Mouse (Mus musculus): ENCODE data around the gene Ube2s. TPM values are rescaled to one million over a fixed set of nuclear protein-coding genes. Genes with fewer than 3 reads are reported as not detected.

The Ube2s gene
- polyA plus RNA-seq, 1 experiment = 1,069 TPM

GRCm38 (mm10) chr7:4749169-4749568 lies 63.2 kb downstream of the Ube2s start:
- TF ChIP-seq CTCF (IDR thresholded peaks at IDR 0.05; ENCODE audit: control insufficient read depth, insufficient read depth, insufficient replicate concordance, low read depth, low read length) (no peak), POLR2A (IDR thresholded peaks at IDR 0.05; ENCODE audit: control insufficient read depth, low read depth, low read length) (peak; percentile 22; the same call in 1 of the 2 replicates)
- no peaks in the 10 kb centered on the region for H3K27me3 ChIP-seq (ENCODE audit: control insufficient read depth, insufficient read depth, low read length)
- H3K4me3 ChIP-seq (ENCODE audit: control insufficient read depth, low read depth, low read length) = no peak overlapping the region
- peaks cover 9% of the 10 kb centered on the region for H3K4me1 ChIP-seq (ENCODE audit: control insufficient read depth, insufficient read depth, low read length)
- H3K36me3 ChIP-seq (ENCODE audit: control insufficient read depth, insufficient read depth, low read length) = no peaks in the 10 kb centered on the region; the same call in 1 of the 2 replicates
- H3K27ac ChIP-seq (ENCODE audit: control insufficient read depth, insufficient read depth, low read depth, low read length) = no peak overlapping the region

- no peak for TF ChIP-seq CTCF (IDR thresholded peaks at IDR 0.05; ENCODE audit: control insufficient read depth, insufficient read depth, insufficient replicate concordance, low read depth, low read length)
- Histone ChIP-seq H3K4me3 (ENCODE audit: control insufficient read depth, low read depth, low read length) (no peak overlapping the region), H3K36me3 (ENCODE audit: control insufficient read depth, insufficient read depth, low read length) (no peaks in the 10 kb centered on the region; the same call in 1 of the 2 replicates), H3K4me1 (ENCODE audit: control insufficient read depth, insufficient read depth, low read length) (peaks cover 7% of the 10 kb centered on the region), H3K27me3 (ENCODE audit: control insufficient read depth, insufficient read depth, low read length) (no peaks in the 10 kb centered on the region), H3K27ac (ENCODE audit: control insufficient read depth, insufficient read depth, low read depth, low read length) (no peak overlapping the region)
Observed at GRCm38 (mm10) chr7:4748321-4748720, 64.1 kb downstream of the Ube2s start.

GRCm38 (mm10) chr7:4747156-4747899 lies 65.1 kb downstream of the Ube2s start:
- Histone ChIP-seq H3K27ac (ENCODE audit: control insufficient read depth, insufficient read depth, low read depth, low read length) (no peak overlapping the region), H3K36me3 (ENCODE audit: control insufficient read depth, insufficient read depth, low read length) (peaks cover 2% of the 10 kb centered on the region; the same call in 1 of the 2 replicates), H3K27me3 (ENCODE audit: control insufficient read depth, insufficient read depth, low read length) (no peaks in the 10 kb centered on the region), H3K4me3 (ENCODE audit: control insufficient read depth, low read depth, low read length) (no peak overlapping the region), H3K4me1 (ENCODE audit: control insufficient read depth, insufficient read depth, low read length) (peaks cover 5% of the 10 kb centered on the region; the same call in 1 of the 2 replicates)
- TF ChIP-seq CTCF (IDR thresholded peaks at IDR 0.05; ENCODE audit: control insufficient read depth, insufficient read depth, insufficient replicate concordance, low read depth, low read length) (no peak), POLR2A (IDR thresholded peaks at IDR 0.05; ENCODE audit: control insufficient read depth, low read depth, low read length) (no peak)

- Histone ChIP-seq H3K27ac (ENCODE audit: control insufficient read depth, insufficient read depth, low read depth, low read length) (no peak overlapping the region), H3K36me3 (ENCODE audit: control insufficient read depth, insufficient read depth, low read length) (peaks cover 2% of the 10 kb centered on the region; the same call in 1 of the 2 replicates), H3K4me1 (ENCODE audit: control insufficient read depth, insufficient read depth, low read length) (no peaks in the 10 kb centered on the region; the same call in 1 of the 2 replicates), H3K4me3 (ENCODE audit: control insufficient read depth, low read depth, low read length) (no peak overlapping the region), H3K27me3 (ENCODE audit: control insufficient read depth, insufficient read depth, low read length) (no peaks in the 10 kb centered on the region)
- no peak for TF ChIP-seq POLR2A (IDR thresholded peaks at IDR 0.05; ENCODE audit: control insufficient read depth, low read depth, low read length)
- TF ChIP-seq CTCF (IDR thresholded peaks at IDR 0.05; ENCODE audit: control insufficient read depth, insufficient read depth, insufficient replicate concordance, low read depth, low read length) = no peak
Observed at GRCm38 (mm10) chr7:4746326-4746980, 65.9 kb downstream of the Ube2s start.

- peaks cover 2% of the 10 kb centered on the region; the same call in 1 of the 2 replicates for H3K36me3 ChIP-seq (ENCODE audit: control insufficient read depth, insufficient read depth, low read length)
- no peaks in the 10 kb centered on the region for H3K27me3 ChIP-seq (ENCODE audit: control insufficient read depth, insufficient read depth, low read length)
- no peak overlapping the region for H3K4me3 ChIP-seq (ENCODE audit: control insufficient read depth, low read depth, low read length)
- TF ChIP-seq POLR2A (IDR thresholded peaks at IDR 0.05; ENCODE audit: control insufficient read depth, low read depth, low read length) = no peak
- TF ChIP-seq CTCF (IDR thresholded peaks at IDR 0.05; ENCODE audit: control insufficient read depth, insufficient read depth, insufficient replicate concordance, low read depth, low read length) = no peak
- H3K4me1 ChIP-seq (ENCODE audit: control insufficient read depth, insufficient read depth, low read length) = peaks cover 11% of the 10 kb centered on the region
- H3K27ac ChIP-seq (ENCODE audit: control insufficient read depth, insufficient read depth, low read depth, low read length) = no peak overlapping the region
Observed at GRCm38 (mm10) chr7:4744886-4745285, 67.5 kb downstream of the Ube2s start.

Other genes with a start within 250 kb of the Ube2s start
- gene Ptprh, start 208.5 kb downstream of the Ube2s start, polyA plus RNA-seq (2012; rRNA removed) = 1.8 and 2.9 TPM in 2 replicates
- 36.7 and 46.0 TPM in 2 replicates for gene Tmem86b, start 181.2 kb downstream of the Ube2s start, polyA plus RNA-seq (2012; rRNA removed)
- gene Ppp6r1, start 153.6 kb downstream of the Ube2s start, polyA plus RNA-seq (2012; rRNA removed) = 137 and 154 TPM in 2 replicates
- 64.3 and 65.6 TPM in 2 replicates for gene Hspbp1, start 127.5 kb downstream of the Ube2s start, polyA plus RNA-seq (2012; rRNA removed)
- 53.3 and 60.3 TPM in 2 replicates for gene Brsk1, start 122.0 kb downstream of the Ube2s start, polyA plus RNA-seq (2012; rRNA removed)
- 0.12 and 0.14 TPM in 2 replicates for gene Tmem150b, start 87.3 kb downstream of the Ube2s start, polyA plus RNA-seq (2012; rRNA removed)
- gene Kmt5c, start 72.5 kb downstream of the Ube2s start, polyA plus RNA-seq (2012; rRNA removed) = 35.7 and 37.0 TPM in 2 replicates
- gene Cox6b2, start 59.5 kb downstream of the Ube2s start, polyA plus RNA-seq (2012; rRNA removed) = 1,707 and 1,788 TPM in 2 replicates
- 319 and 358 TPM in 2 replicates for gene Fam71e2, start 41.3 kb downstream of the Ube2s start, polyA plus RNA-seq (2012; rRNA removed)
- gene Il11, start 29.7 kb downstream of the Ube2s start, polyA plus RNA-seq (2012; rRNA removed) = 15.5 and 17.3 TPM in 2 replicates
- gene Tmem190, start 29.7 kb downstream of the Ube2s start, polyA plus RNA-seq (2012; rRNA removed) = 387 and 534 TPM in 2 replicates
- gene Tmem238, start 22.9 kb downstream of the Ube2s start, polyA plus RNA-seq (2012; rRNA removed) = 1.1 and 1.6 TPM in 2 replicates
- gene Rpl28, start 19.7 kb downstream of the Ube2s start, polyA plus RNA-seq (2012; rRNA removed) = 176 and 240 TPM in 2 replicates
- gene Shisa7, start 32.1 kb upstream of the Ube2s start, polyA plus RNA-seq (2012; rRNA removed) = 21.8 and 24.8 TPM in 2 replicates
- 4.9 and 6.5 TPM in 2 replicates for gene Isoc2b, start 57.7 kb upstream of the Ube2s start, polyA plus RNA-seq (2012; rRNA removed)
- 20.2 and 20.9 TPM in 2 replicates for gene Isoc2a, start 64.6 kb upstream of the Ube2s start, polyA plus RNA-seq (2012; rRNA removed)
- 0.65 and 0.79 TPM in 2 replicates for gene Gm36210, start 93.9 kb upstream of the Ube2s start, polyA plus RNA-seq (2012; rRNA removed)
- 8.8 and 10.5 TPM in 2 replicates for gene Zfp628, start 102.6 kb upstream of the Ube2s start, polyA plus RNA-seq (2012; rRNA removed)
- gene Nat14, start 109.4 kb upstream of the Ube2s start, polyA plus RNA-seq (2012; rRNA removed) = 3.7 and 4.8 TPM in 2 replicates
- 0.94 and 1.9 TPM in 2 replicates for gene Ssc5d, start 113.2 kb upstream of the Ube2s start, polyA plus RNA-seq (2012; rRNA removed)
- gene Sbk2, start 151.8 kb upstream of the Ube2s start, polyA plus RNA-seq (2012; rRNA removed) = 0.04 and 0.17 TPM in 2 replicates
- gene Sbk3, start 158.6 kb upstream of the Ube2s start, polyA plus RNA-seq (2012; rRNA removed) = 0.23 and 0.27 TPM in 2 replicates
- 7.6 and 9.1 TPM in 2 replicates for gene Zfp579, start 183.6 kb upstream of the Ube2s start, polyA plus RNA-seq (2012; rRNA removed)
- gene Zfp524, start 201.8 kb upstream of the Ube2s start, polyA plus RNA-seq (2012; rRNA removed) = 11.2 and 12.5 TPM in 2 replicates
- 36.1 and 37.2 TPM in 2 replicates for gene Fiz1, start 202.1 kb upstream of the Ube2s start, polyA plus RNA-seq (2012; rRNA removed)
- gene Gm44973, start 202.9 kb upstream of the Ube2s start, polyA plus RNA-seq (2012; rRNA removed) = not detected in 2 replicates
- gene Zfp865, start 207.8 kb upstream of the Ube2s start, polyA plus RNA-seq (2012; rRNA removed) = 18.3 and 18.7 TPM in 2 replicates
- 7.9 and 9.2 TPM in 2 replicates for gene Ccdc106, start 208.0 kb upstream of the Ube2s start, polyA plus RNA-seq (2012; rRNA removed)
- not detected in 2 replicates for gene 4632433K11Rik, start 221.5 kb upstream of the Ube2s start, polyA plus RNA-seq (2012; rRNA removed)
- gene Zfp784, start 225.9 kb upstream of the Ube2s start, polyA plus RNA-seq (2012; rRNA removed) = 4.3 and 5.2 TPM in 2 replicates
- 9.4 and 11.1 TPM in 2 replicates for gene Zfp580, start 238.9 kb upstream of the Ube2s start, polyA plus RNA-seq (2012; rRNA removed)
- gene U2af2, start 249.6 kb upstream of the Ube2s start, polyA plus RNA-seq (2012; rRNA removed) = 85.7 and 88.5 TPM in 2 replicates

All from testis, adult 2 months (tissue).